Mouse (Mus musculus) lung, embryonic 16.5 days (tissue): Measurements from ENCODE around the gene Rnf224. TPM values are rescaled to one million over a fixed set of nuclear protein-coding genes. Genes with fewer than 3 reads are reported as not detected.

Experiments used
- polyA plus RNA-seq: library from polyadenylated mRNA; unstranded; fragments of >200 nt; fragmentation: Nextera tagmentation; extraction: Ambion mirVana; gene quantifications from 2 replicates; pipeline ENCODE4 v1.2.1, GENCODE M21; 2015

Rnf224 gene
- polyA plus RNA-seq, 1 experiment from 2014 or later, result not detected

Other genes with a start within 250 kb of the Rnf224 start
- gene Nsmf, start 182.4 kb downstream of the Rnf224 start, polyA plus RNA-seq, result 71.7 and 72.3 TPM in 2 replicates
- 0.64 and 0.74 TPM in 2 replicates for gene Entpd8, start 156.5 kb downstream of the Rnf224 start, polyA plus RNA-seq
- 1.7 and 2.6 TPM in 2 replicates for gene Noxa1, start 141.6 kb downstream of the Rnf224 start, polyA plus RNA-seq
- 9.8 and 10.0 TPM in 2 replicates for gene Nrarp, start 56.0 kb downstream of the Rnf224 start, polyA plus RNA-seq
- 10.0 and 12.5 TPM in 2 replicates for gene Tor4a, start 39.9 kb downstream of the Rnf224 start, polyA plus RNA-seq
- gene Nelfb, start 25.3 kb downstream of the Rnf224 start, polyA plus RNA-seq, result 112 and 113 TPM in 2 replicates
- gene Stpg3, start 22.1 kb downstream of the Rnf224 start, polyA plus RNA-seq, result 0.15 TPM in 1 of 2 replicates, not detected in the other
- gene Fam166a, start 18.0 kb downstream of the Rnf224 start, polyA plus RNA-seq, result 0.68 TPM in 1 of 2 replicates, not detected in the other
- gene Tubb4b, start 12.1 kb downstream of the Rnf224 start, polyA plus RNA-seq, result 677 and 731 TPM in 2 replicates
- gene Slc34a3, start 2.4 kb downstream of the Rnf224 start, polyA plus RNA-seq, result not detected in 2 replicates
- gene Rnf208, start 5.5 kb upstream of the Rnf224 start, polyA plus RNA-seq, result 8.3 and 9.1 TPM in 2 replicates
- gene Cysrt1, start 5.7 kb upstream of the Rnf224 start, polyA plus RNA-seq, result 0.67 TPM in 1 of 2 replicates, not detected in the other
- gene AL732309.1, start 10.1 kb upstream of the Rnf224 start, polyA plus RNA-seq, result 4.5 and 5.9 TPM in 2 replicates
- 20.3 and 22.0 TPM in 2 replicates for gene Tmem203, start 18.7 kb upstream of the Rnf224 start, polyA plus RNA-seq
- 6.4 and 6.5 TPM in 2 replicates for gene Tprn, start 25.8 kb upstream of the Rnf224 start, polyA plus RNA-seq
- gene Ssna1, start 35.7 kb upstream of the Rnf224 start, polyA plus RNA-seq, result 219 and 232 TPM in 2 replicates
- gene Anapc2, start 35.7 kb upstream of the Rnf224 start, polyA plus RNA-seq, result 136 and 137 TPM in 2 replicates
- not detected in 2 replicates for gene Tmem210, start 51.4 kb upstream of the Rnf224 start, polyA plus RNA-seq
- 6.7 and 9.4 TPM in 2 replicates for gene Lrrc26, start 53.1 kb upstream of the Rnf224 start, polyA plus RNA-seq
- 0.44 and 0.84 TPM in 2 replicates for gene Grin1, start 82.4 kb upstream of the Rnf224 start, polyA plus RNA-seq
- 47.8 and 57.4 TPM in 2 replicates for gene Man1b1, start 95.6 kb upstream of the Rnf224 start, polyA plus RNA-seq
- 15.9 and 18.9 TPM in 2 replicates for gene Dpp7, start 119.6 kb upstream of the Rnf224 start, polyA plus RNA-seq
- 18.8 and 20.2 TPM in 2 replicates for gene Uap1l1, start 128.9 kb upstream of the Rnf224 start, polyA plus RNA-seq
- 39.0 and 39.3 TPM in 2 replicates for gene Sapcd2, start 135.5 kb upstream of the Rnf224 start, polyA plus RNA-seq
- 3.6 and 4.8 TPM in 2 replicates for gene Entpd2, start 159.1 kb upstream of the Rnf224 start, polyA plus RNA-seq
- gene Npdc1, start 162.6 kb upstream of the Rnf224 start, polyA plus RNA-seq, result 31.6 and 36.5 TPM in 2 replicates
- gene Fut7, start 186.5 kb upstream of the Rnf224 start, polyA plus RNA-seq, result 0.10 and 0.15 TPM in 2 replicates
- gene Abca2, start 191.9 kb upstream of the Rnf224 start, polyA plus RNA-seq, result 4.9 and 5.4 TPM in 2 replicates
- gene Clic3, start 220.1 kb upstream of the Rnf224 start, polyA plus RNA-seq, result 139 and 180 TPM in 2 replicates
- gene Paxx, start 224.3 kb upstream of the Rnf224 start, polyA plus RNA-seq, result 37.9 and 44.8 TPM in 2 replicates
- gene Ptgds, start 233.3 kb upstream of the Rnf224 start, polyA plus RNA-seq, result 10.7 and 16.5 TPM in 2 replicates